Mouse (Mus musculus): ENCODE data around the gene Atraid.

Atraid gene

DNA sequence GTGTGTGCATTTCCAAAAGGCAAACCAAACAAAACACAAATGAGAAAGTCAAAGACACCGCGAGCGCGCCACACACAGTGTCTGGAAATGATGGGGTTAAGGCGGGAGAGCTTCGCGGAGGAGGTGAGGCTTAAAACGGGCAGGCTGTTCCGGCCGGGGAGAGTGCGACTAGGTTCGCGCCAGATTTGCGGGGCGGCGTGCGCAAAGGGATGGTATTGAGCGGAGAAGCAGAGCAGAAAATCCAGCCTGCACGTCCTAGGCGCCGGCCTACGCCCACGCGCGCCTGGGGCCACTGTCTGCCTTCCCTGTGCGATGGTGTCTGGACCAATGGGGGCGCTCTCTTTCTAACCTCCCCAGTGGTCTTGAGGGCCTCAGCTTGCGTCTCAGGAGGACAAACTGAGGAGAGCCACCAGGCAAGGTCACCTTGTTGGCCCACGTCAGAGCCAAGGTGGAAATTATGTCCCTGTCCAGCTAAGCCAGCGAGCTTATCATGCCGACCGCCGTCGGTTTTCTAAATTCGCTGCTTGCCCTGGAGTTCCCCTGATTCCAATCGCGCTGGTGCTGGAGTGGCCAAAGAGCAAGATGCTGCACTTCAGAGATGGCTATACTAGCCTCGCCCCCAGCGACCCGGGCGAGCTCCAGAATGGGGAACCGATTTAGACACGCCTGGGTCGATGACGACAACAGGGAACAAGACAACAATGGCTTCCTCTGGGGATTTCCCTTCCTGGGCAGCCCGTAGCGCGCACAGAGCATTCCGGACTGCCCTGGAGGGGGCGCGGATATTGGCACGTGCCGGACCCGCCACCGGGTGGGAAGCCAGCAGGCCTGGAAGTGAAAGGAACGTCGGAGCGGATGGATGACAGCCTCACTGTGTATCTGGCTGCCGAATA is 46.9 kb downstream of the Atraid start:
- no peak for DNase-seq

DNA sequence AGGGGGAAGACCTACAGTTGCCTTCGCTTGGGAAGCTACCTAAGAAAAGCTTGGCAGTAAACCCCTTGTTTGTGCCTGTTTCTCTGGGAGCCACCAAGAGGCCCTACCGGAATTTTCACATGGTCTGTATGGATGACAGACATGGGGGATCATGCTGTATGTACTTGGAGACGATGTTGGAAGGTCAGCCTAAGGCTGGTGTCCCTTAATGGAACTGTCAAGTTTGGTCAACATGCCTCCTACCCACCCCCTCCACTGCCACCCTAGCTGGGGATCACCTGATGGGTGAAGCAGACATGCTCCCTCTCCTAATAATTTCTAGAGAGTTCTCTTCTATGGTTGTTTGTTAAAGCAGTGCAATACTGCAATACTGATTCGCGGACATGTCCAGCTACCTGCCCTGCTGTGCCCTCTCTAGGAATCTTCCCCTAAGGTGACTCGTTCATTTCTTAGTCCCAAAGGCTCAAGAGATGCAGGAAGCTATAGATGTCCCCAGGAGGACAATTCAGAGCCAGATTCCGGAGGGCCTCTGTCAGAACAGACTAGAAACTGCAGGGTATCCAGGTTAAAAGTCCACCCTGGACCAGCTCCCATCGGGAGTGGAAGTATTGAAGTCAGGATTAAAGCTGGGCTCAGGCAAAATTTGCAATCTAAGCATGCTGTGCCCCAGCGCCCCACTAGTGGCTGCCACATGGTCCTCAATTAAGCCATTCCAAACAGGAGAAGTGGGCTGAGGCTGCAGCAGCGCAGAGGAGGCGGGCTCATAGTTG is 47.8 kb downstream of the Atraid start:
- no peak for DNase-seq
